Mouse (Mus musculus): Measurements from ENCODE around the gene Zfp281.

DNA sequence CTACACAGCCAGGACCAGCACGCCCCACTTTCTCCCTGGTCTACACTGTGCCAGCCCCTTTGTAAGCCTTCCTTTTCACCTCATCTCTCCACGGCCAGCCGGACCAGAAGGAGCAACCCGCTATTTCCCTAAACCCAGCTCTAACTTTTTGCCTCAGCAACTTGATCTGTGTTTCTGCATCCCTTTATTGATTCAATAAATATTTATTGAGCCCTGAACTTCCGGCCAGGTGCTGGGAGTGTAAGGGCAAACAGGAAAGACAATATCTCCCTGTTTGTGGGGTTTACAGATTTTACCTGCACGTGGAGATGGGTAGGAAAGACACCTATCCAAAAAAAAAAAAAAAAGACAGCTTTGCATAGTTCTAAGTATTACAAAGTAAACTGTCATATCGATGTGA is 45.2 kb downstream of the Zfp281 start:
- TF ChIP-seq GATA1 (IDR thresholded peaks at IDR 0.05; ENCODE audit: borderline replicate concordance, low read length): no peak
- no peak for TF ChIP-seq FLI1 (IDR thresholded peaks at IDR 0.05; ENCODE audit: low read length)

All from megakaryocyte, embryonic 14.5 days (primary cell).